Mouse (Mus musculus) embryonic facial prominence, embryonic 11.5 days (tissue): ENCODE data around the gene Gm8764. TPM values are rescaled to one million over a fixed set of nuclear protein-coding genes. Genes with fewer than 3 reads are reported as not detected.
"Not testable (repeated sequence)": the region's sequence is repeated elsewhere in the genome, so short reads cannot be mapped to it uniquely, and the experiment has no call there.

Experiments used
- ATAC-seq: fragments of 200-750 bp; cut with Nextera tagmentation; replicated peaks from 2 replicates; pipeline ENCODE4 v1.8.0; 2017; ENCODE audit warnings: low read depth; ENCODE audit not compliant: insufficient number of reproducible peaks, low FRiP score, low TSS enrichment
- DNase-seq: peaks from one replicate; pipeline ENCODE4 v3.0.0-alpha.2; 2015; ENCODE audit warnings: low spot score
- H3K27ac ChIP-seq: fragments of 300-500 bp; sonication (generic); replicated peaks from 2 replicates; pipeline ENCODE4 v1.5.1; 2014; ENCODE audit warnings: mild to moderate bottlenecking, low read depth, low read length, control low read depth
- H3K27me3 ChIP-seq: fragments of 300-500 bp; sonication (generic); 2 replicates; pipeline ENCODE4 v1.6.1; 2014; ENCODE audit warnings: mild to moderate bottlenecking, low read length, moderate library complexity, mixed read lengths; ENCODE audit not compliant: control insufficient read depth, insufficient read depth
- H3K36me3 ChIP-seq: fragments of 300-500 bp; sonication (generic); replicated peaks from 2 replicates; pipeline ENCODE4 v1.6.1; 2014; ENCODE audit warnings: low read depth, mild to moderate bottlenecking, low read length, moderate library complexity, mixed read lengths; ENCODE audit not compliant: control insufficient read depth, insufficient read depth
- H3K4me1 ChIP-seq: fragments of 300-500 bp; sonication (generic); 2 replicates; pipeline ENCODE4 v1.6.1; 2014; ENCODE audit warnings: low read length, mixed read lengths; ENCODE audit not compliant: control insufficient read depth, insufficient read depth
- H3K4me2 ChIP-seq: fragments of 300-500 bp; sonication (generic); 2 replicates; pipeline ENCODE4 v1.6.1; 2014; ENCODE audit warnings: low read depth, mild to moderate bottlenecking, control low read depth, low read length, moderate library complexity
- H3K4me3 ChIP-seq: fragments of 300-500 bp; sonication (generic); 2 replicates; pipeline ENCODE4 v1.5.1; 2014; ENCODE audit warnings: low read depth, low read length, control low read depth
- H3K9ac ChIP-seq: fragments of 300-500 bp; sonication (generic); replicated peaks from 2 replicates; pipeline ENCODE4 v1.6.1; 2014; ENCODE audit warnings: mild to moderate bottlenecking, control low read depth, low read length
- H3K9me3 ChIP-seq: fragments of 300-500 bp; sonication (generic); replicated peaks from 2 replicates; pipeline ENCODE4 v1.6.1; 2016; ENCODE audit warnings: mild to moderate bottlenecking, low read length, inconsistent platforms, mixed read lengths; ENCODE audit not compliant: control insufficient read depth
- WGBS: fragments of 180-500 bp; shearing (Covaris S2); extraction: QIAGEN DNeasy Blood & Tissue Kit; methylation state at CpG from one replicate; pipeline ENCODE4 v1.1.7; 2014; 5-methylcytosine and 5-hydroxymethylcytosine counted together
- polyA plus RNA-seq: library from polyadenylated mRNA; unstranded; fragments of >200 nt; fragmentation: Nextera tagmentation; extraction: Ambion mirVana; gene quantifications from 2 replicates; pipeline ENCODE4 v1.2.1, GENCODE M21; 2014

Gene Gm8764
- polyA plus RNA-seq: not detected in 2 replicates

- WGBS: no CpG with 5 or more reads among the region's 3 CpGs
Measured at GRCm38 (mm10) chr10:104159706-104160105, at the start of gene Gm8764. Gene Gm8764, plus strand, starts transcription at chr10:104160006.

GRCm38 (mm10) chr10:104110044-104110443 lies 49.8 kb upstream of the Gm8764 start:
- DNase-seq (no peak), ATAC-seq (no peak)
- Histone ChIP-seq H3K4me3 (no peak overlapping the region), H3K36me3 (no peaks in the 10 kb centered on the region), H3K27ac (no peak overlapping the region), H3K9ac (no peak overlapping the region), H3K4me1 (no peaks in the 10 kb centered on the region), H3K9me3 (no peaks in the 10 kb centered on the region), H3K4me2 (no peak overlapping the region), H3K27me3 (no peaks in the 10 kb centered on the region)
- WGBS: 86% methylated on average over 3 of the region's 3 CpGs

More at GRCm38 (mm10) chr10:104159706-104160105, at the start of gene Gm8764:
- not testable (repeated sequence) for H3K36me3 ChIP-seq, H3K27me3 ChIP-seq, H3K4me2 ChIP-seq, H3K4me1 ChIP-seq, ATAC-seq, H3K27ac ChIP-seq, DNase-seq, H3K4me3 ChIP-seq, H3K9ac ChIP-seq, H3K9me3 ChIP-seq

- Histone ChIP-seq H3K9ac (no peak overlapping the region), H3K4me2 (no peak overlapping the region), H3K27me3 (no peaks in the 10 kb centered on the region), H3K4me1 (no peaks in the 10 kb centered on the region), H3K36me3 (no peaks in the 10 kb centered on the region), H3K27ac (no peak overlapping the region), H3K9me3 (no peaks in the 10 kb centered on the region), H3K4me3 (no peak overlapping the region)
- ATAC-seq (no peak), DNase-seq (no peak)
- 78% methylated on average over 2 of the region's 2 CpGs for WGBS
Measured at GRCm38 (mm10) chr10:104118312-104118711, 41.5 kb upstream of the Gm8764 start.

GRCm38 (mm10) chr10:104142687-104143086 lies 17.1 kb upstream of the Gm8764 start, which contains the start of gene Gm21293:
Gene Gm21293, plus strand, starts transcription at chr10:104142987.
- not testable (repeated sequence) for H3K9ac ChIP-seq, H3K4me3 ChIP-seq, H3K4me1 ChIP-seq, H3K27ac ChIP-seq, H3K27me3 ChIP-seq, ATAC-seq, H3K9me3 ChIP-seq, H3K4me2 ChIP-seq, H3K36me3 ChIP-seq, DNase-seq
- WGBS: no CpG with 5 or more reads among the region's 3 CpGs

- not testable (repeated sequence) for DNase-seq, H3K9ac ChIP-seq, H3K9me3 ChIP-seq, H3K4me2 ChIP-seq, H3K4me3 ChIP-seq, H3K27me3 ChIP-seq, H3K4me1 ChIP-seq, ATAC-seq, H3K36me3 ChIP-seq, H3K27ac ChIP-seq
- WGBS: no CpG with 5 or more reads among the region's 3 CpGs
Measured at GRCm38 (mm10) chr10:104151197-104151596, 8.6 kb upstream of the Gm8764 start, which contains the start of gene Gm6763. Gene Gm6763, plus strand, starts transcription at chr10:104151497.

- no CpG with 5 or more reads among the region's 3 CpGs for WGBS
- H3K4me3 ChIP-seq, ATAC-seq: not testable (repeated sequence)
Measured at GRCm38 (mm10) chr10:104168215-104168614, 8.4 kb downstream of the Gm8764 start, which contains the start of gene Gm21304. Gene Gm21304, plus strand, starts transcription at chr10:104168515.

GRCm38 (mm10) chr10:104176724-104177123 lies 16.9 kb downstream of the Gm8764 start, which contains the start of gene Gm21312:
Gene Gm21312, plus strand, starts transcription at chr10:104177024.
- H3K36me3 ChIP-seq, DNase-seq, H3K9me3 ChIP-seq, ATAC-seq, H3K27me3 ChIP-seq, H3K4me3 ChIP-seq, H3K4me2 ChIP-seq, H3K27ac ChIP-seq, H3K4me1 ChIP-seq, H3K9ac ChIP-seq: not testable (repeated sequence)
- WGBS: no CpG with 5 or more reads among the region's 3 CpGs

More at GRCm38 (mm10) chr10:104168215-104168614, 8.4 kb downstream of the Gm8764 start, which contains the start of gene Gm21304:
- not testable (repeated sequence) for DNase-seq, H3K4me1 ChIP-seq, H3K36me3 ChIP-seq, H3K9me3 ChIP-seq, H3K9ac ChIP-seq, H3K4me2 ChIP-seq, H3K27me3 ChIP-seq, H3K27ac ChIP-seq

- no CpG with 5 or more reads among the region's 3 CpGs for WGBS
Measured at GRCm38 (mm10) chr10:104185233-104185632, 25.4 kb downstream of the Gm8764 start, which contains the start of gene Gm20765. Gene Gm20765, plus strand, starts transcription at chr10:104185533.

More at GRCm38 (mm10) chr10:104185233-104185632, 25.4 kb downstream of the Gm8764 start, which contains the start of gene Gm20765:
- H3K4me1 ChIP-seq, H3K9ac ChIP-seq, H3K9me3 ChIP-seq, ATAC-seq, H3K4me2 ChIP-seq, H3K27me3 ChIP-seq, H3K36me3 ChIP-seq, DNase-seq, H3K4me3 ChIP-seq, H3K27ac ChIP-seq: not testable (repeated sequence)
